Mouse (Mus musculus) adrenal gland, postnatal 14 days (tissue): ENCODE data around the gene Klrb1f. TPM values are rescaled to one million over a fixed set of nuclear protein-coding genes. Genes with fewer than 3 reads are reported as not detected.
A peak's percentile ranks its signal among the peaks of the same experiment; 100 is the strongest.
"Not testable (repeated sequence)": the region's sequence is repeated elsewhere in the genome, so short reads cannot be mapped to it uniquely, and the experiment has no call there.

ENCODE experiments used
- DNase-seq: peaks from one replicate; pipeline ENCODE4 v3.0.0; 2021; ENCODE audit warnings: mixed read lengths
- long read RNA-seq, 2 experiments: library from polyadenylated mRNA; stranded (forward); transcript quantifications; one replicate each; pipeline ENCODE4 v2.0.0; 2021
- total RNA-seq: library from RNA; stranded (reverse); gene quantifications from 2 replicates; pipeline ENCODE4 v1.2.3, GENCODE M21; 2021

Klrb1f gene
- total RNA-seq = not detected in 2 replicates
- long read RNA-seq, experiment 1 = 0 reads
- long read RNA-seq, experiment 2 = 0 reads

DNA sequence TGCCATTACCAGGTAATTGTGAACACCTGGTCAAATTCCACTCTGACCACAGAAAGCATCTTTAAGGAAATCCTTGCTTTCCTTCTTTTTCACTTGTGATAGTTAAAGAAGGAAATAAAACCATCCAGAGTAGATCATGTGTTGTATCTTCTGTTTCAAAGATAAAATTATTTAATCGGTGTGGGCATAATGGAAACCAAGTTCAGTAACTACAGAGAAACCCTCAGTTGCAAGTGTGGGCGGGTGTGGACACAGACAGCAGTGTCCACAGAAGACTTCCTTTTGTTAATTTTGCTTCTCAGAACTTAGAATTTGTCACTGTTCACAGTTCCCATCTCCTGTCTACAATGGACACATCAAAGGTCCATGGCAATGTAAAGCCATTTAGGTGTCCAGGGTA, at the start of gene Klrb1f:
Gene Klrb1f, plus strand, starts transcription at position 301 of the 400 bp plus-strand sequence.
- no peak for DNase-seq

DNA sequence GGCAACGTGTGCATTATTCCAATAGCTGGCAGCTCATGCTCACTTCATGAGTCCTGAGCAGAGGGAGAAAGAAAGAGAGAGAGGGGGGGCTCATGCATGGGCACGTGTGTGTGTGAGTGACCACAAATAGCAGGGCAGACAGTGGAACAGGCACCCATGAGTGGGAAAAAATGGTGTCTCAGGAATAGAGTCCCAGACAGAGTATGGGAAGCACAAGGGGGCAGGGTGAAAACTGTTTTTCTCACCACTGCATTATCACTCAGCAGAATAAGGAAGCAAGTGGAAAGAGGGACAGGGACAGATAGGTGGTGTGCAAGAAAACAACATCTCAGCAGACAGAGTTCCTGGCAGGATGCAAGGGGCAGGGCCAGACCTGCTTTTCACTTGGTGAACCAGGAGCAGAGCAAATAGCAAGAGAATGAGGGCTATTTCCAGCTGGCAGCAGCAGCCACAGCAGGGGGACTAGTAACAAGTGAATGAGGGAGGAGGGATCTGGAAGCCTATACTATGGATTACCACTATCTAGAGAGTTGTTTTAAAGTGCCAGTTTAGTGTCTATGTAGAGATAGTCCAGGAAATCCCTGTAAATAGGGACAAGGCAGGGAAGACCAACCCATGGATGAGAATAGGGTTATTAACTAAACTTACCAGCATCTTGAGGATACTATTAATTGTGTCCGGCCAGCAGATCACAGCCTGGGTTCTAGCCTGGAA, 49.5 kb upstream of the Klrb1f start:
- no peak for DNase-seq

DNA sequence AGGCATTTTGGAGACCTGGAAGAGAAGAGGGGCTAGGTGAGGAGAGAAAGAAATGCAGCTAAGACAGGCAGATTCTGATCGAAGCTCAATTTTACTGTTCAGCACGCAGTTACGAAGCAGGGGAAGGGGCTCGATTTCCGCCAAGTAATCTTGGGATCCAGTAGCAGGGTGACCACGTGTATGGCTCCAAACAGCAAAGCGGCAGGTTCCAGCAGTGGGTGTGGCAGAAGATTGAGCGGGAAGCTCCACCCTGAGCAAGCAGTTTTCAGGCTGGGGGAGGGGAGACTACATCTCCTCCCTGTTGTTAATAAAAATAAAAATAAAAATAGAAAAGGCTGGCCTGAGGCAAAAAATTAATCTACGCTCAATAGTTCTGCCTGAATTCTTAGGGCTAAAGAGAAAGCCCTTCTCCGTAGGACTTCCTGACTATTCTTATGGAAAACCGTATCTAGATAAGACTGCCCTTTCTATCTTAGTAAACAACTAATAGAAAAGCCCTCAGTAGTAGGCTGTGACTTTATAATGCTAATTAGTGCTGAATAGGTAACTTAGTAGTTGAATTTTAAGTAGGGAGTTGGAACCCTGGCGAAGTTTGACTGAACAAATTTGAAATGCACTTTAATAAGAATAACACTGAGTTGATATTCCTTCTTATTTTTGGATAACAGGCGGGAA, 48.8 kb upstream of the Klrb1f start:
- no peak for DNase-seq

DNA sequence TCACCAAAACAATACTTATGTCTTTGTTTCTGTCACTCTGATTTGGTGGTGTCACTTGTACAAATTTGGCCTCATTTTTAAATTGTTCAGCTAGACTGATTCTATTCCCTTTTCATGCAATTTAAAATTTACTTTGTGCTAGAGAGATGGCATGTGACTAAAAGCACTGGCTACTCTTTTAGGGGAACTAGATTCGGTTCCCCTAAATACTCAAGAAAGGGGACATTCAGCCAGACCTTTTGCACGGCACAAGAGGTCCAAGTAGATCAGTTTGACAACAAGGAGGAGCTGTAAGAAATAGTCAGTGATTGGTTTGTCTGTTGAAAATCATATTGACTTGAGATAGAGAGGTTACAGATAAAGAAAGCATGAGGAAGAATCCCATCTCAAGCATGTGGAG, 44.3 kb upstream of the Klrb1f start:
- DNase-seq = no peak

DNA sequence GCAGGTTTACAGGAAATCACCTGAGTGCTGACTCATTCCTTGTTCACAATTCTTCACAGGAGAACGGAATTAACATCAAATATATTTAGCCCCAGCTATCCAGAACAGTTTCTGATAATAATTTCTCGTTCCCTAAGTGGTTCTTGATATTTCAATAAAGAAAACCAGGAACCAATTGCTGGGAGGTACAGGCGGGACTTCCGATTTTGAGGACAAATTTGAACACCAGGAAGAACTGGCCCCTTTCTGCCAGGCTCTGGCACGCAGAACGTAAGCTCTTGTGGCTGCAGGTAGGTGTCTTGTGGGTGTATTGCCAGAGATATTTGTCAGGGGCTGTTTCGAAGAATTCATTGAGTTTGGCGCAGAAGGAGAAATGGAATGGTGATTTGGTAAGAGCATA, 37.1 kb upstream of the Klrb1f start:
- no peak for DNase-seq

DNA sequence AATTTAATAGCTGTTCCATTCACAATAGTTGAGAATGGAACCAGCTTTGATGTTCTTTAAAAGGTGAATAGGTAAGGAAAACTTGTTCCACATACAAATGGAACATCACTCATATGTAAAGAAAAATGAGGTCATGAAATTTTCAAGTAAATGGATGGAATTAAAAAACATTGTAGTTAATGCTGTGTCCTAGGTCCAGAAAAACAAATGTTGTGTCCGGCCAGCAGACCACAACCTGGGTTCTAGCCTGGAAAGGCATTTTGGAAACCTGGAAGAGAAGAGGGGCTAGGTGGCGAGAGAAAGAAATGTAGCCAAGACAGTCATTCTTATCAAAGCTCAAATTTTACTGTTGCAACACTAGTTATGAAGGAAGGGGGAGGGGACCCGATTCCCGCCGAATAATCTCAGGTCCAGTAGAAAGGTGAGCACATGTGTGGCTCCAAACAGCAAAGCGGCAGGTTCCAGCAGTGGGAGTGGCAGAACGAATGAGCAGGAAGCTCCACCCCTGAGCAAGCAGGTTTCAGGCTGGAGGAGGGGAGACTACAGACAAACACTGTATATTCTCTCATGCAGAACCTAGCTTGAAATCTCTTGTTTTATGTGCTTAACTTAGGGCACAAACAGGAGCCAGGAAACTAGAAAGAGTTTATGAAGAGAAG, 35.7 kb upstream of the Klrb1f start:
- DNase-seq = not testable (repeated sequence)

DNA sequence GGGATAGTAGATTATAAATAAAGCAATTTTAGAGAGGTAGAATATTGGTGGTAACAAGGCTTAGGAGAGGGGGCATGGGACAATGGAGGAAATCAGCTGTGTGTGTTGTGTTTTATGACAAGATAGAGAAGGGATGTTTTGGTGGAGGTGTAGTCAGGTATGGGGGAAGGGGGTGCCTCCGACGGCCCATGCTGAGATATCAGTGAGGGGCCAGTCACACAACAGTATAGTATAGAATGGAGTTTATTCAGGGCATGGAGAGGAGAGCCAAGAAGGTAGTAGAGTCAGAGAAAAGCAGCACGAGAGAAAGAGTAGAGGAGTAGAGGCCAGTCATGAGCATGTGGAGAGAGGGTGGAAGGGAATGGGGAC, 35.2 kb upstream of the Klrb1f start:
- DNase-seq = no peak

DNA sequence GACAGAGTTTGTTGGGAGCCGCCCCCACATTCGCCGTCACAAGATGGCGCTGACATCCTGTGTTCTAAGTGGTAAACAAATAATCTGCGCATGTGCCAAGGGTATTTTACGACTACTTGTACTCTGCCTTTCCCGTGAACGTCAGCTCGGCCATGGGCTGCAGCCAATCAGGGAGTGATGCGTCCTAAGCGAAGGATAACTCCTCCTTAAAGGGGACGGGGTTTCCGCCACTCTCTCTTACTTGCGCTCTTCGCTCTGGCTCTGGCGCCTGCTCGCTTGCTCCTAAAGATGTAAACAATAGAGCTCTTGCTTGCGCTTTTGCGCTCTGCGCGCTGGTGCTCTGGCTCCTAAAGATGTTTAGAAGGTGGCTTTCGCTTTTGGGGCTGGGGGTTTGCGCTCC, 33.7 kb upstream of the Klrb1f start:
- not testable (repeated sequence) for DNase-seq

DNA sequence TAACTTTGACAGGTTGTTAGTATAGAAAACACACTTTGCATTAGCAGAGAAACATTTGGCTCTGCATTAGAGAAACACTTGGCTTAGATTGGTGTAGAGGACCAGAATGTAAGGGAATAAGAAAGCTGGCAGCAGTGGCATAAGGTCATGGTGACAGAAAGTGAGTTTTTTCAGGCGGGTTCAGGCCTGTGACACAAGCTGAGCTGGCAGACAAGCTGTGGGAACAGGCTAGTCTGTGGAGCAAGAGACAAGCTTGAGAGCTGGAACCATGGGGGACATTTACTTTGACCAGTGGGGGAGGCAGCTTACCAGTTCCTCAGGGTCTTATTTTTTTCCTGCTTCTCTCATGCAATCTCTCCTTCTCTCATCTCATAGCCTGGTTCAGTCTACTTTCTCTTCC, 32.7 kb upstream of the Klrb1f start:
- DNase-seq = no peak

DNA sequence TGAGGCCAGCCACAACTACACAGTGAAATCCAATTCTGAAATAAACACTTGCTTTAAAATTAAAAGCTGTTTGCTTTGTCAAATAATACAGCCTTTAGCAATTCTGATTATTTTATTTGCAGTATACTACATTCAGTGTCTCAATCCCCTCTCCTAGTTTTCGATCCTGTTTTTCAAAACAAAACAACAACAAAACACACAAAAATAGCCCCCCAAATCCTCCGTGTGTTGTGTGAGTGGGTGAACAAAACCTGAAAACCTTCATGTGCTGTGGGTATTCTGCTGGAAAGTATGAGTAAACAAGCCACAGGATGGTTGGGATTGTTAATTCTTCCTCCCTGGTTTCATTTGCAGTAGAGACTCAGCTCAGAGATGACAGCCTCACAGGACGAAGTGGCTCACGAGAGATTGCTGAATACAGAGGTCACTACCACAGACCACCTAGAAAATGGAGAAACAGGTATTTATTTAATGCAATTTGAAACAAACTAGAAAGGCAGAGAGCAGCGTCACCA, 31.9 kb upstream of the Klrb1f start:
- DNase-seq = no peak

DNA sequence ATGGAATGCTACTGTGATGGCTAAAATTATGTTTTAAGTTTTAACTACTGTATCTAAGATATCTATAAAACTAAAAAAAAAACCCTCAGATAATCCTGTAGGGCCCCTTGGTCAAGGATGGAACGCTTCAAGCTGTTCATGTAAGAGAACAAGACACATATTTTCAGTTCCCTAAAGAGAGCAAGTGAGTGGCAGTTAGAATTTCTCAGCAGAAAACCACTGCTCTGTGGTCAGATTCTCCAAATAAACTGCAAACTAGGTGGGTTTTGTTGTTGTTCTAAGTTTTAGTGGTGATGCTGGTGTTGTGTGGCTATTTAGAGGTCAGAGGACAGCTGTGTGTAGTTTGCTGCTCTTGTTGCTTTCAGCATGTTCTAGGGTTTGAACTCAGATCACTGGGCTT, 31.3 kb upstream of the Klrb1f start:
- DNase-seq = no peak

DNA sequence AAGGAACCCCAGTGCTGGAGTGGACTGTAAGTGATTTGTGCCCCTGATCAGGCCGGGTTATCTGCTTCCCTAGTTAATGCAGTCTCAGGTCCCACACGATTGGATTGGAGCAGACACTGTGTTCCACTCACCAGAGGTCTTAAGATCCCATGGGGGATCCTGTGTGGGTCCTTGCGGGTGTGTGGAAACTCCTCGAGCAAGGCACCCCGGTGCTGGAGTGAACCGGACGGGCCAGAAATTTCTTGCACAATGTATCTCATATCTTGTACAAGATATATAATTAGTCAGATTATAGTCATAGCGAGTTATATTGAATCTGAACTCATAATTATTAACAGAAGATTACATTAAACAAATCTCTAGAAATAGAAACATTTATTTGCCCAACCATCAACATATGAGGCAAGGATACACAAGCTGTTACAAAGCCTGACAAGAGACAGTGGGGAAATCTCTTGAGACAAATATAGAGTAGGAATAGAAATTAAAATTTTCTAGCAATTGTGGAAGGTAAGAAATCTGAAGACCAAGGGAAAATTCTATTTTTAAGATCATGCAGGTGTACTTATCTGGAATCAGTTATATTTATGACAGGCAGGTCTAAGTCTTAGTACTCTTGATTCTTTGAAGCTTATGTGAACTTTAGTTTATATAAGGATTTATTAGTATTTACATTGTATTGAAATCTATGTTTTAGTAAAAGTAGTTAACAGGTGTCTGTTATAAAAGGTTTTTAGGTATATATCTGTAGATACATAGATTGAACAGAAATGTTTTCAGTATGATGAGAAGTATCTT, 18.1 kb upstream of the Klrb1f start:
- DNase-seq = no peak

DNA sequence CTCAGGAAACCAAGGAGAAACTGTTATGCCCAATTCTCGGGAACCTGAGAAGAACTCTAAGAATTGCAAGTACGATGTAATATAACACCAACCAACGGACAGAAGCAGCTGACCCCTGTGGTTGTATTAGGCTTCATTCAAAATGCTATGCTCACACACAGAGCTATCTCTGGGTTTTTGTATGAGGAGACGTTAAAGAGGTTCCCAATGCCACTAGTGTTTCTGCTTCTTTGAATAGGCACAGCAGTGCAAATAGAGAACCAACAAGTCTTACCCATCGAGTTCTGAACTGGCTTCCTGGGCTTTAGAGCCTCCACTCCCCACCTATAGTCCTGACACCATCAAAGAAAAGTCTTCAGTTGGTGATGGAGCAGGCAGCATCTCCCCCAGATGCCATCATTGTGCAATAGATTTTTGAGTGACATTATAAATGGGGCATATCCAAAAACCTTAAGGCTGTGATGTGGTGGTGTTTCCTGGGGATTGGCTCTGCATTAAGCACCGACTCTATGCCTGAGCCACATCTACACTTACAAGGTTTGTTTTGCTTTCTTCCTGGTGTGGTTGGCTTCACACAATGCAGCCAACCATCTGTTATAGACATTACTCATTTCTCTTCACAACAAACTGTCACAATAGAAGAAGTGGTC, 15.4 kb upstream of the Klrb1f start:
- no peak for DNase-seq

DNA sequence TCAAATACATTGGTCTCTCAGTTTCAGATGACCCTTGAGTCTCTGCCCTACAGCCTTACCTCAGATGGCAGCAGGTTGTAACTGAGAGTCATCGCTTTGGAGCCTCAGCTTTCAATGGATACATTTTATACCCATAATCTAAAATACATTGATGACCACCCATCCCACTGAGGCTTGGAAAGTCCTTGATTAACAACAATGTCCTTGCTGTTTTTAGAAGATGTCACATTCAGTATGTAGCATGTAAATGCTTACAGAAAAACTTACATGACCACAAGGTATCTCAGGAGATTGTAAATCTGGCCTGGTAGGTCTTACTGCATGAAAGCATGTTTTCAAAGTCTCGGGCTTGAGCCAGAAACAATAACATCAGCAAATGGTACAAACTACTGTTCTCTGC, 14.7 kb upstream of the Klrb1f start:
- DNase-seq = no peak

DNA sequence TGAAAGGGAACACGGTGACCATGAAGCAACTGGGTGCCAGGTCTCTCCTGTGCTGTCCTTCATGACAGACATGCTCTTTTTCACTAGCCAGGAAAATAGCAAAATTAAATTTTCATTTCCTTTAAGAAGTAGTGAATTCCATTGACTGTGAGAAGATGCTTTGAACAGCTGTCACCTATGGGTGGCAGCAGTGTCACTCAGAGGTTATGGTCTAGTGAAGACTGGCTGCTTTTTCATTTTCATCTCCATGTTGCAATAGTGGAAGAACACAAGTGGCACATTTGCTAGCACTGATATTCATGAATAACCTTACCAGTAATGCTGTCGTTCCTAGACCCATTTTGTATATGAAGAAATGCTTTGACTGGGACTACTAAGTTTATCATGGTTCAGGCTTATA, 12.3 kb upstream of the Klrb1f start:
- peak; percentile 9 for DNase-seq

DNA sequence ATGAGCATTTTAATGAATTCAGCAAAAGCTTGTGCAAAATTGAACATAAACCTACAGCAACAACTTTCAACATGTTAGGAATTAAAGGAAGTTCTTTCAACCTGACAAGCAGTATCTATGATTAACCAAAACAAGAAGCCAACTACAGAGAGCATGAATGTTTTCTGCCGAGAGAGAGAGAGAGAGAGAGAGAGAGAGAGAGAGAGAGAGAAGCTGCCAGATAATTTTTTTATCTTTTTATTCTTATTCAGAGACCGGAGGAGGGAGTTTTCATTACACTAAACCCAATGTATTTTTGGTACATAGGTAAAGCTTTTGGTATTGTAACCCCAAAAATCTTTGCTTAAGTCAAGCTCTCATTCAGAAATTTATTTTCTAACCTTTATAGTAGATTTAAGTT, 10.7 kb upstream of the Klrb1f start:
- DNase-seq = no peak

DNA sequence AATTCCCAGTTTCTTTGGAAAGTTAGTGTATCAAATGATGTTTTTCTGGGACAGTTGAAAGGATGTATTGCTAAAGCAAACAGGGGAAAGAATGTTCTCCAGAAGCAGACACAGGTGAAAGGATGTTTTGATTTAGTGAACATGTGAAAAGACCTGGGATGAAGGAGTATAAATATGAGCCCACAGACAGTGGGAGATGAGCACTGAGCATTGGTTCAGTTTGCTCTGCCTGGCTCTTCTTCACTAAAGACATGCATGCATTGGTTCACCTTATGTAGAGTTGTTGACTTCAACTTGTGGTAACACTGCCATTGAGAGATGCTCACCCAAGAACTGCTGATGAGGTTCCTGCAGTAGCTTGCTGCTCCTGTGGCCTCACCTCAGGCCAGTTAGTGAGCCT, 9.4 kb upstream of the Klrb1f start:
- DNase-seq = no peak

DNA sequence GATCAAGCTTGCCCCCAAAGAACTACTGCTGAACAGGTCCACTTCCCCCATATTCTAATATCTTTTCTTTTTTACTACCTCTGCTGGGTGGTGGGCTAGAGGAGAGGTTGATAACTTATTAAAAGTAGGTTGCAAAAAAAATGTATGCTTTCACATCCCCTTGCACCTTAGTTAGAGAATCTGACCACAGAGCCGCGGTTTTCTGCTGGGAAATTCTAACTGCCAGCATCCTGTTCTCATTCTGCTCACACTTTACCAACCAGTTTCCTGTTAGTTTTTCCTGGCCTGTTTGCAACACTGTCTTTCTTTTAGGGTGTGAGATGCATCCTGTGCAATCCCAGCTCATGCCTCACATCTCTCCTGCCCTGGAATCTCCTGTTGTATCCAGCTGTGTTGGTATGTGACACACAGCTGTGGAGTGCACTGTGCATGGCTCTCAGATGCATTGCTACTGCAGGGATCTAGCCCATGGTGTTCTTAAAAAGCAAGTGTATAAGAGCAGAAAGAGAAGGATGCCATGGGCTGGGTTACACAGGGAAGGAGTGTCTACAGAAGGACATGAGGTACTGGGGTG, 8.7 kb upstream of the Klrb1f start:
- DNase-seq = peak; percentile 6

DNA sequence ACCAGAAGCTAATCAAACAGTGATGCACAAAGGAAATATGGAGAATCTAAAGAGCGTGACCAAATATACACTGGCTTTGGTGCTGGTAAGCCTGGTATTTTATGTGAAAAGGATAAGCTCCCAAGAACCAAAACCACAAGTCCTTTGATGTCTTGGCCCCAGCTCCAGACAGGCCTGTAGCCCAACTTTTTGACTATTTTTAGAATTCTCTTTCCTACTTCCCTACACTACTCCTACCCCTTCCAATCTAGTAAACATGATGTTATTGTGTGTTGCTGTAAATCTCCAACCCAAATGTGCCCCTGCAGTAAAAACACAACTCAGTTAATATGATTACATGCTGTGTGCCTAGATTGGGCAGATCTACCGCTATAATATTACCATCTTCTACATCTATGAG, 4.2 kb upstream of the Klrb1f start:
- DNase-seq = no peak

DNA sequence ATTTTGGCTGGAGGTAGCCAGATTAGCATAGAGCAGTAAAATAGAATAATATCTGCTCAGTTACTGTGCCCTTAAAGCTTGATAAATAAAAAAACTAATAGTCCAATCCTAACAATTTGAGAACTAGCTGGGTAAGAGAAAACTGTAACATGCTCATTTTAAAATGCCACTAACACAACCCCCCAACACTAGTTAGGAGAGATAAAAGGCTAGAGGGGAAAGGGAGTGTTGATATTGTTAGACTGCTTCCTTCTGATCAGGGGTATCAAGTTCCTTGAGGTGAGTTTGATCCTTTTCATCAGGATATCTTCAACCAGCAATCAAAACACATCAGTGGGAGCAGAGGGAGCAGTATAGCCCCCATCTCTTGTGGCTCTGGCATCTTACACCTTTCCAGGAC, 3.2 kb upstream of the Klrb1f start:
- DNase-seq = no peak

DNA sequence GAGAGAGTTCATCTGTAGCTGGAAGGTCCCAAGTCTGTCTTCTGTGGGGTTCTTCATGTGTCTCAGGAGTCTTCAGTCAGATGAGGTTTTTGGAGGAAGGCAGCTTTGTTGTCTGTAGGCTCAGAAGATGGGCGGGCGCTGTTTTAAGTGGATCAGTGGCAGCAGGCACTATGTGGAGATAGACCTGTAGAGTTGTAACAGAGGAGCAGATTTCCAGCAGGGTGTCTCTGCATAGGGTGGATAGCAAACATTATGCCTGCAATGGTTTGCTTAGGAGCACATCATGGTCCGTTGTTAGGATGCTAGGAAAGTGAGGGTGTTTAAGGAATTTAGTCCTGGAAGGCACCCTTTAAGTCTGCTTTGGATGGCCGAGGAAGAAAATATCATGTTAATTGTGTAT, 2.7 kb downstream of the Klrb1f start:
- DNase-seq = no peak
